Mouse (Mus musculus) midbrain, embryonic 16.5 days (tissue): Measurements from ENCODE around the gene Tagln2. TPM values are rescaled to one million over a fixed set of nuclear protein-coding genes. Genes with fewer than 3 reads are reported as not detected.
A peak's percentile ranks its signal among the peaks of the same experiment; 100 is the strongest.

ENCODE experiments used
- ATAC-seq: fragments of 200-750 bp; cut with Nextera tagmentation; 2 replicates; pipeline ENCODE4 v1.8.0; 2017; ENCODE audit warnings: moderate TSS enrichment
- H3K27ac ChIP-seq: fragments of 300-500 bp; sonication (generic); 2 replicates; pipeline ENCODE4 v1.5.1; 2014; ENCODE audit warnings: mild to moderate bottlenecking, low read length, mixed read lengths
- H3K27me3 ChIP-seq: fragments of 300-500 bp; sonication (generic); 2 replicates; pipeline ENCODE4 v1.6.1; 2014; ENCODE audit warnings: low read depth, low read length, mixed read lengths; ENCODE audit not compliant: control insufficient read depth, insufficient read depth
- H3K36me3 ChIP-seq: fragments of 300-500 bp; sonication (generic); 2 replicates; pipeline ENCODE4 v1.6.1; 2014; ENCODE audit warnings: mild to moderate bottlenecking, low read length, moderate library complexity, mixed read lengths; ENCODE audit not compliant: control insufficient read depth, insufficient read depth
- H3K4me1 ChIP-seq: fragments of 300-500 bp; sonication (generic); 2 replicates; pipeline ENCODE4 v1.6.1; 2014; ENCODE audit warnings: mild to moderate bottlenecking, low read length, mixed read lengths; ENCODE audit not compliant: control insufficient read depth, insufficient read depth
- H3K4me2 ChIP-seq: fragments of 300-500 bp; sonication (generic); 2 replicates; pipeline ENCODE4 v1.6.1; 2014; ENCODE audit warnings: mild to moderate bottlenecking, low read length, mixed read lengths
- H3K4me3 ChIP-seq: fragments of 300-500 bp; sonication (generic); 2 replicates; pipeline ENCODE4 v1.5.1; 2014; ENCODE audit warnings: low read depth, mild to moderate bottlenecking, low read length, moderate library complexity, mixed read lengths
- H3K9ac ChIP-seq: fragments of 300-500 bp; sonication (generic); 2 replicates; pipeline ENCODE4 v1.6.1; 2014; ENCODE audit warnings: low read depth, low read length, mixed read lengths
- H3K9me3 ChIP-seq: fragments of 300-500 bp; sonication (generic); replicated peaks from 2 replicates; pipeline ENCODE4 v1.6.1; 2014; ENCODE audit warnings: mild to moderate bottlenecking, low read length, mixed read lengths; ENCODE audit not compliant: control insufficient read depth, poor library complexity, severe bottlenecking
- WGBS: fragments of 180-500 bp; shearing (Covaris S2); extraction: QIAGEN DNeasy Blood & Tissue Kit; methylation state at CpG from one replicate; pipeline ENCODE4 v1.1.7; 2014; 5-methylcytosine and 5-hydroxymethylcytosine counted together
- polyA plus RNA-seq: library from polyadenylated mRNA; unstranded; fragments of >200 nt; fragmentation: Nextera tagmentation; extraction: Ambion mirVana; gene quantifications from 2 replicates; pipeline ENCODE4 v1.2.1, GENCODE M21; 2015

Tagln2 gene
- polyA plus RNA-seq, 1 experiment from 2014 or later, result 53.0 TPM

- peaks cover 16% of the 10 kb centered on the region for H3K27me3 ChIP-seq
- peaks cover 33% of the 10 kb centered on the region for H3K4me1 ChIP-seq
These were observed 4.9 kb downstream of the Tagln2 start for GRCm38 (mm10) chr1:172504756-172505155.

GRCm38 (mm10) chr1:172507001-172507400 is 7.2 kb downstream of the Tagln2 start:
- Histone ChIP-seq H3K4me2 (no peak overlapping the region), H3K9me3 (no peaks in the 10 kb centered on the region), H3K27me3 (peaks cover under 1% of the 10 kb centered on the region; the same call in 1 of the 2 replicates), H3K27ac (no peak overlapping the region), H3K36me3 (no peaks in the 10 kb centered on the region), H3K9ac (no peak overlapping the region), H3K4me1 (peaks cover 17% of the 10 kb centered on the region; the same call in 1 of the 2 replicates), H3K4me3 (no peak overlapping the region)
- WGBS, result 59% methylated on average over 5 of the region's 5 CpGs
- ATAC-seq, result no peak

More at GRCm38 (mm10) chr1:172504756-172505155, 4.9 kb downstream of the Tagln2 start:
- Histone ChIP-seq H3K27ac (no peak overlapping the region), H3K4me2 (no peak overlapping the region), H3K9ac (no peak overlapping the region), H3K9me3 (no peaks in the 10 kb centered on the region), H3K4me3 (no peak overlapping the region), H3K36me3 (no peaks in the 10 kb centered on the region)
- no peak for ATAC-seq
- 78% methylated on average over 8 of the region's 8 CpGs for WGBS

GRCm38 (mm10) chr1:172507701-172508100 is 7.9 kb downstream of the Tagln2 start:
- Histone ChIP-seq H3K27me3 (no peaks in the 10 kb centered on the region), H3K27ac (no peak overlapping the region), H3K36me3 (no peaks in the 10 kb centered on the region), H3K9ac (no peak overlapping the region), H3K4me2 (no peak overlapping the region), H3K4me1 (peaks cover 12% of the 10 kb centered on the region; the same call in 1 of the 2 replicates), H3K9me3 (no peaks in the 10 kb centered on the region), H3K4me3 (no peak overlapping the region)
- 100% methylated on average over 3 of the region's 3 CpGs for WGBS
- ATAC-seq, result no peak

GRCm38 (mm10) chr1:172508172-172508571 is 8.3 kb downstream of the Tagln2 start:
- ATAC-seq, result 0 out of 2 replicates have a peak, but pooled peaks have one; percentile 13
- Histone ChIP-seq H3K36me3 (no peaks in the 10 kb centered on the region), H3K4me3 (no peak overlapping the region), H3K27ac (no peak overlapping the region), H3K9ac (no peak overlapping the region), H3K4me2 (no peak overlapping the region), H3K9me3 (no peaks in the 10 kb centered on the region), H3K27me3 (no peaks in the 10 kb centered on the region; the same call in 1 of the 2 replicates), H3K4me1 (peaks cover 10% of the 10 kb centered on the region; the same call in 1 of the 2 replicates)
- 41% methylated on average over 2 of the region's 2 CpGs for WGBS

GRCm38 (mm10) chr1:172509235-172509634 is 9.4 kb downstream of the Tagln2 start:
- H3K4me3 ChIP-seq, result no peak overlapping the region
- ATAC-seq, result no peak
- no peaks in the 10 kb centered on the region for H3K9me3 ChIP-seq
- H3K27ac ChIP-seq, result no peak overlapping the region
- H3K36me3 ChIP-seq, result no peaks in the 10 kb centered on the region
- no peak overlapping the region for H3K9ac ChIP-seq
- H3K4me2 ChIP-seq, result no peak overlapping the region
- H3K27me3 ChIP-seq, result no peaks in the 10 kb centered on the region; the same call in 1 of the 2 replicates
- H3K4me1 ChIP-seq, result peaks cover 9% of the 10 kb centered on the region; the same call in 1 of the 2 replicates
- whole genome bisulfite sequencing, result 74% methylated on average over 5 of the region's 5 CpGs

- 51% methylated on average over 8 of the region's 8 CpGs for WGBS
- peaks cover 6% of the 10 kb centered on the region; the same call in 1 of the 2 replicates for H3K4me1 ChIP-seq
- H3K4me3 ChIP-seq, result no peak overlapping the region
- no peak for ATAC-seq
- no peak overlapping the region for H3K27ac ChIP-seq
- no peak overlapping the region for H3K4me2 ChIP-seq
- H3K36me3 ChIP-seq, result no peaks in the 10 kb centered on the region
- no peak overlapping the region for H3K9ac ChIP-seq
- no peaks in the 10 kb centered on the region for H3K9me3 ChIP-seq
- no peaks in the 10 kb centered on the region; the same call in 1 of the 2 replicates for H3K27me3 ChIP-seq
These were observed 10.1 kb downstream of the Tagln2 start for GRCm38 (mm10) chr1:172509983-172510382.

GRCm38 (mm10) chr1:172510421-172510972 is 10.7 kb downstream of the Tagln2 start:
- H3K27me3 ChIP-seq, result no peaks in the 10 kb centered on the region; the same call in 1 of the 2 replicates
- peaks cover 6% of the 10 kb centered on the region; the same call in 1 of the 2 replicates for H3K4me1 ChIP-seq
- WGBS, result 35% methylated on average over 13 of the region's 13 CpGs
- no peaks in the 10 kb centered on the region for H3K36me3 ChIP-seq
- no peak overlapping the region for H3K27ac ChIP-seq
- H3K9me3 ChIP-seq, result no peaks in the 10 kb centered on the region
- no peak overlapping the region for H3K9ac ChIP-seq
- no peak overlapping the region for H3K4me3 ChIP-seq
- H3K4me2 ChIP-seq, result no peak overlapping the region
- peak; percentile 22; the same call in 1 of the 2 replicates for ATAC-seq

- H3K4me1 ChIP-seq, result peaks cover 4% of the 10 kb centered on the region; the same call in 1 of the 2 replicates
- no peak overlapping the region for H3K27ac ChIP-seq
- no peak overlapping the region for H3K9ac ChIP-seq
- no peak overlapping the region for H3K4me3 ChIP-seq
- ATAC-seq, result no peak
- peak overlapping the region; percentile 37 for H3K4me2 ChIP-seq
- no peaks in the 10 kb centered on the region; the same call in 1 of the 2 replicates for H3K9me3 ChIP-seq
- no peaks in the 10 kb centered on the region; the same call in 1 of the 2 replicates for H3K27me3 ChIP-seq
- WGBS, result 40% methylated on average over 13 of the region's 13 CpGs
- no peaks in the 10 kb centered on the region for H3K36me3 ChIP-seq
These were observed 13.1 kb downstream of the Tagln2 start for GRCm38 (mm10) chr1:172512962-172513361.

GRCm38 (mm10) chr1:172513525-172514212 is 13.8 kb downstream of the Tagln2 start:
- WGBS, result 79% methylated on average over 17 of the region's 17 CpGs

More at GRCm38 (mm10) chr1:172513525-172514212, 13.8 kb downstream of the Tagln2 start:
- Histone ChIP-seq H3K4me1 (0 out of 2 replicates have a peak, but pooled peaks cover 2% of the 10 kb centered on the region), H3K27me3 (no peaks in the 10 kb centered on the region; the same call in 1 of the 2 replicates), H3K4me3 (no peak overlapping the region), H3K27ac (no peak overlapping the region), H3K4me2 (no peak overlapping the region), H3K36me3 (no peaks in the 10 kb centered on the region), H3K9me3 (no peaks in the 10 kb centered on the region; the same call in 1 of the 2 replicates), H3K9ac (no peak overlapping the region)
- no peak for ATAC-seq
